Mouse (Mus musculus): ENCODE measurements at regions not wholly inside any gene's neighbourhood (a gene's known extent, or its start where the extent isn't known, plus 50 kb on each side); places are given as distances from the start of the nearest gene placed in this dataset.

DNA sequence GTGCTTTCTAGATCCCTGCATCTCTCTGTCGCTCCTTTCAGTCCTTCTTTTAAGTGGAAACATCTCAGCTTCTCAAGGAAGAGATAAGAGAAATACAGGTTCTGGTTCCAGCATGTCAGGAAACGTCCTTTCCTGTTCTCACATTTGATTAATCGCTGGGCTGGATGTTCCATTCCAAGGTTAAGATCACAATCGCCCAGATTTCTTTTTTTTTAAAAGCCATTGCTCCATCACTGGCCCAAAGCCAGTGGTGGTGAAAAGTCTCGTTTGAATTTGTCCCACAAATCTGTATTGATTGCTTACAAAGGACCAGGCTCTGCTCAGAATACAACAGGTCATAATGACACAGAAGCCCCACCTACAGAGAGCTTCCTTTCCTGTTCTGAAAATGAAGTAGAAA is 281.2 kb upstream of the Tank start:
- no peak for DNase-seq (ENCODE audit: low spot score)
- no peak for ATAC-seq (ENCODE audit: low read depth)
- peaks cover 7% of the 10 kb centered on the region; the same call in 1 of the 2 replicates for H3K4me1 ChIP-seq (ENCODE audit: control insufficient read depth, insufficient read depth, low read length)
- no peaks in the 10 kb centered on the region for H3K9me3 ChIP-seq (ENCODE audit: control insufficient read depth, low read length)
- H3K27me3 ChIP-seq (replicated peaks; ENCODE audit: control insufficient read depth, insufficient read depth, low read length): no peaks in the 10 kb centered on the region
- H3K4me2 ChIP-seq (ENCODE audit: low read depth, low read length): no peak overlapping the region
- no peak overlapping the region for H3K4me3 ChIP-seq (ENCODE audit: low read depth, low read length)
- no peak overlapping the region for H3K27ac ChIP-seq (replicated peaks; ENCODE audit: low read depth, low read length)
- WGBS: 58% methylated on average over 5 of the region's 5 CpGs
- no peaks in the 10 kb centered on the region for H3K36me3 ChIP-seq (ENCODE audit: control insufficient read depth, insufficient read depth, low read length)
- H3K9ac ChIP-seq (ENCODE audit: low read depth, low read length): no peak overlapping the region

DNA sequence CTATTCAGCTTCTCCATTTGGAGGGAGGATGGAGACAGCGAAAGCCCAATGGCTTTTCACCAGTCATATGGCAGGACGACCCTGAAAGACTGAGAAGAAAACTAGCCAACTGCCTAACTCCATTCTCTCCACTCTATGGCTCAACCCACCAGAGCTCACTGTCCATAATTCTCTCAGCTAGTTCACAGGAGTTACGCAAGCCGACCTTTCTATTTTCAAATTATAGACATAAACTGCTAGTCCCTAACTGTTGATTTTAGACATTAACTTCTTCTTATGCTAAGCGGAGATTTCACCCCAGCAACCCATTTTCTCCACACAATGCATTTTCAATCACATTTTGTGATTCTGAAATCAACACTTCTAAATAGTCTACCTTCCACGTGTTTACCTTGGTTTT is 281.8 kb upstream of the Tank start:
- no peak for DNase-seq (ENCODE audit: low spot score)
- H3K27ac ChIP-seq (replicated peaks; ENCODE audit: low read depth, low read length): no peak overlapping the region
- WGBS: 84% methylated on average over 6 of the region's 6 CpGs

DNA sequence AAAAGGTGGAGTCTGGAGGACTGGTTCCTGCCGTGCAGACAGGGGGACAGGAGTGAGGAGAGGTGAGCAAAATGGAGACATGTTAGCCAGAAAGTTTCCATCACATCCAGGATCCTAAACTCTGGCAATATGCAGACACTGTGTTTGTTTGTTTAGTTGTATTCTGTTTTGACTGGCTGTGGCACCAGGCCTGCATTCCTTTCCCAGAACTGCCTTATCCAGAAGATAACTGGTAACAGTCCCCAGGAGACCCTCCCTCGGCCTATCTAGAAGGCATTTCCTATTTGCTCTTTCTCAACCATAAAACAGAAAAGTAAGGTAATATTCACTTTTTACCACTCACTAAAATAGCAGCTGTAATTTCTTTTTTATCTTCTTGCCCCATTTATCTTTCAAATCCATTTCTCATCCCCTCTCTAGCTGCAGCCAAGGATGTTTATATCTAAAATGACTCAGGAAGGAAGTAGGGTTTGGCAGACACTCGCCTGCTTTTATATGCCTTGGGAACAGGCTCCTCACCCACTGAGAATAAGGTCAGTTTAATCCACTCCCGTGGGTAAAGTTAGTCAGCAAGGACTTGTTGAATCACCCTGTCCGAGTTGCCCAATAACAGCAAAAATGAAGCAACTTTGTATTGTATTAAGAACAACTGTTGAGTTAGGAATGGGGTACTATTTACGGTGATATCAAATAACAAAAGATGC is 283.0 kb upstream of the Tank start:
- Histone ChIP-seq H3K27ac (replicated peaks; ENCODE audit: low read depth, low read length) (no peak overlapping the region), H3K27me3 (replicated peaks; ENCODE audit: control insufficient read depth, insufficient read depth, low read length) (no peaks in the 10 kb centered on the region), H3K9ac (ENCODE audit: low read depth, low read length) (no peak overlapping the region), H3K36me3 (ENCODE audit: control insufficient read depth, insufficient read depth, low read length) (no peaks in the 10 kb centered on the region), H3K4me1 (ENCODE audit: control insufficient read depth, insufficient read depth, low read length) (peaks cover 7% of the 10 kb centered on the region; the same call in 1 of the 2 replicates), H3K4me2 (ENCODE audit: low read depth, low read length) (no peak overlapping the region), H3K9me3 (ENCODE audit: control insufficient read depth, low read length) (no peaks in the 10 kb centered on the region), H3K4me3 (ENCODE audit: low read depth, low read length) (no peak overlapping the region)
- WGBS: 37% methylated on average over 6 of the region's 6 CpGs
- DNase-seq (ENCODE audit: low spot score) (peak; percentile 28), ATAC-seq (ENCODE audit: low read depth) (no peak)

More for the DNA sequence above, 281.8 kb upstream of the Tank start:
- H3K9ac ChIP-seq (ENCODE audit: low read depth, low read length): no peak overlapping the region
- H3K4me3 ChIP-seq (ENCODE audit: low read depth, low read length): no peak overlapping the region
- no peaks in the 10 kb centered on the region for H3K9me3 ChIP-seq (ENCODE audit: control insufficient read depth, low read length)
- no peak for ATAC-seq (ENCODE audit: low read depth)
- no peak overlapping the region for H3K4me2 ChIP-seq (ENCODE audit: low read depth, low read length)
- no peaks in the 10 kb centered on the region for H3K36me3 ChIP-seq (ENCODE audit: control insufficient read depth, insufficient read depth, low read length)
- peaks cover 7% of the 10 kb centered on the region; the same call in 1 of the 2 replicates for H3K4me1 ChIP-seq (ENCODE audit: control insufficient read depth, insufficient read depth, low read length)
- H3K27me3 ChIP-seq (replicated peaks; ENCODE audit: control insufficient read depth, insufficient read depth, low read length): no peaks in the 10 kb centered on the region

DNA sequence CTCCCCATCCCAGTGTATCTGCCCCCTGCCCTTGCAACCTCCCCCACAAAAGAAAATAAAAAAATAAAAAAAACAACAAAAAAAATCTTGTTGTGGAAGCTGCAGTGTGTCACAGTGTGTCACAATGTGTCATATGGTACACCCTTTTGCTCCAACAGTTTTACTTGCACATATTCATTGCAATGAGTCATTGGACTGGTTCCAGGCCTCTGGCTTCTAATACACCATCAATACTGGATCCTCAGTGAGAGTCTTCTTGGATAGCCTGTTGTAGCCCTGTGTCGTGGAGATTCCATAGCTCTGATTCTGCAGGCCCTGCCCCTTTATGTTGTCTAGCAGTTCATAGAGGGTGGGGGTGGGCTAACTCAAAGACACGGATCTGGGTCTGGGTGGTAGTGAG is 290.1 kb upstream of the Tank start:
- H3K4me3 ChIP-seq (ENCODE audit: low read depth, low read length): no peak overlapping the region
- H3K9ac ChIP-seq (ENCODE audit: low read depth, low read length): no peak overlapping the region
- H3K4me1 ChIP-seq (ENCODE audit: control insufficient read depth, insufficient read depth, low read length): peaks cover 8% of the 10 kb centered on the region
- H3K27me3 ChIP-seq (replicated peaks; ENCODE audit: control insufficient read depth, insufficient read depth, low read length): no peaks in the 10 kb centered on the region
- no peak for ATAC-seq (ENCODE audit: low read depth)
- H3K36me3 ChIP-seq (ENCODE audit: control insufficient read depth, insufficient read depth, low read length): no peaks in the 10 kb centered on the region
- DNase-seq (ENCODE audit: low spot score): no peak
- H3K27ac ChIP-seq (replicated peaks; ENCODE audit: low read depth, low read length): no peak overlapping the region
- 79% methylated on average over 2 of the region's 2 CpGs for WGBS
- no peak overlapping the region for H3K4me2 ChIP-seq (ENCODE audit: low read depth, low read length)
- no peaks in the 10 kb centered on the region for H3K9me3 ChIP-seq (ENCODE audit: control insufficient read depth, low read length)

DNA sequence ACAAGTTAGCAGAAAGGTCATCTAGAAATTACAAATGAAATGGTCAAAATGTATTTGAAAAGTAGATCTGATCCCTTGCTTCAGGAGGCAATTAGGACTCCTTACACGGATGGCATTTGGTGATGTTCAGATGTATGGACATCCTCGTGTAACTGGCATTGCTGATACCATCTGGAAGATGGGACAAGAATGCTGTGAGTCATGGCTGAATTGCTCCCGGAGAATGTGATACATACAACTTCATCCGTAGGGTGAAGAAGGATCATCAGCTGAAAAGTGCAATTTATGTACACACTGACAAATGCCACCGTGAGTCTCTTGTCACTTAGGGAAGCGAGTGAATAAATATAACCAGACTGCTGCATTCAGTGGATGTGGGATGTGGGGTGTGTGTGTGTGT is 293.7 kb upstream of the Tank start:
- Histone ChIP-seq H3K9me3 (ENCODE audit: control insufficient read depth, low read length) (no peaks in the 10 kb centered on the region), H3K27ac (replicated peaks; ENCODE audit: low read depth, low read length) (no peak overlapping the region), H3K4me1 (ENCODE audit: control insufficient read depth, insufficient read depth, low read length) (peaks cover 8% of the 10 kb centered on the region), H3K4me2 (ENCODE audit: low read depth, low read length) (no peak overlapping the region), H3K36me3 (ENCODE audit: control insufficient read depth, insufficient read depth, low read length) (no peaks in the 10 kb centered on the region), H3K9ac (ENCODE audit: low read depth, low read length) (no peak overlapping the region), H3K4me3 (ENCODE audit: low read depth, low read length) (no peak overlapping the region), H3K27me3 (replicated peaks; ENCODE audit: control insufficient read depth, insufficient read depth, low read length) (no peaks in the 10 kb centered on the region)
- DNase-seq (ENCODE audit: low spot score): no peak
- ATAC-seq (ENCODE audit: low read depth): no peak
- 68% methylated on average over 6 of the region's 6 CpGs for WGBS

DNA sequence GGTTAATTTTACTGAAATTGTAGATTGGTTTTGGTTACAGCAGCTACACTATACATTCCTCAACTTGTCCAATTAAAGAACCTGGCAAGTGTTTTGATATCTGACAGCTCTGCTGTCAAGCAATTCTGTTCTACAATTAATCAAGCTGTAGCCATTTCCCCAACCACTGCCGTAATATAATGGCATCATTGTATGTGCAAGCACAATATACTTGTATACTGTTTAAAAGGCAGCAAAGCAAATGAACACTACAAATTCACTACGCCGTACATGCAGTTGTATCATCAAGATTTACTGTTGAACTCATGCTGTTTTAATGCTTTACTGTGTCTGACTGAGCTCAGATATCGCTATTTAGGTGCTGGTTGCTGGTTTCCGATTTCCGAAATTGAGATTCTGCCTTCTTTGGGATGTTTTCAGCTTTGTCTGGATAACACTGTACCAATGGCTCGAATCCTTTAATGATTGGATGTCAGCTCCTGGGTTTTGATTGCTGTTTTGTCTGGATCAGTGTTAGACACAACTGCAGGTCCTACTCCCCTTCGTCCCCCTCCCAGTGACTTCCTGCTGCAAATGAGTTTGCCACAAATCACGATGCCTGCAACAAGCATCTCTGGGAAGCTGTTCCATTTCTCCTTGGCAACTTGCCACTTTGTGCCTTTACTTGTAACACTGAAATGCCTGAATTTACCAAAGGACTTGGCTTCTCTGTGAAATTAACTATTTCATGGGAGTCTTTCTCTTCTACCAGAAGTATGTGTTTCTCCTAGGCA is 294.4 kb upstream of the Tank start:
- DNase-seq (ENCODE audit: low spot score): peak; percentile 77
- H3K9ac ChIP-seq (ENCODE audit: low read depth, low read length): no peak overlapping the region
- no peak overlapping the region for H3K4me3 ChIP-seq (ENCODE audit: low read depth, low read length)
- ATAC-seq (ENCODE audit: low read depth): no peak
- no peak overlapping the region; the same call in 1 of the 2 replicates for H3K27ac ChIP-seq (replicated peaks; ENCODE audit: low read depth, low read length)
- H3K36me3 ChIP-seq (ENCODE audit: control insufficient read depth, insufficient read depth, low read length): no peaks in the 10 kb centered on the region
- H3K4me2 ChIP-seq (ENCODE audit: low read depth, low read length): peak overlapping the region; percentile 25; the same call in 1 of the 2 replicates
- WGBS: 47% methylated on average over 9 of the region's 9 CpGs
- H3K4me1 ChIP-seq (ENCODE audit: control insufficient read depth, insufficient read depth, low read length): peaks cover 8% of the 10 kb centered on the region
- no peaks in the 10 kb centered on the region for H3K9me3 ChIP-seq (ENCODE audit: control insufficient read depth, low read length)
- H3K27me3 ChIP-seq (replicated peaks; ENCODE audit: control insufficient read depth, insufficient read depth, low read length): no peaks in the 10 kb centered on the region

DNA sequence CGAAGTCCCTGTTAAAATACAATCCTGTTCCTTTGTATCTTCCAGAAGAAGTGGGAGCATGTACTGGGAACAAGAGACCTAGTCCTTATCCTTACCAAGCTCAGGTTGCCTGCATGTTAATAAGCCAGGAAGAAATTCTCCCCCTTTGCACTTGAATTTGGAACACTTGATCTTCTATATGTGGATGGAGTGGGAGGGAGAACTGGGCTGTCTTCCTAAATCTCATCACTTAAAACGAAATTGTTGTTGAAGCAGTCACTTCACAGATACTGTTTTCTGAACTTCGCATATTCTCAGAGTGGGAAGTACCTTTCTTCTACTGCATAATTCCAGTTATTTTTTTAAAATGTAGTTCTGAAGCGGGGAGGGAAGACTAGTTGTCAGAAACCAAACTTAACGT is 305.7 kb upstream of the Tank start:
- H3K4me2 ChIP-seq (ENCODE audit: low read depth, low read length): no peak overlapping the region
- 83% methylated on average over 5 of the region's 5 CpGs for WGBS
- no peaks in the 10 kb centered on the region for H3K27me3 ChIP-seq (replicated peaks; ENCODE audit: control insufficient read depth, insufficient read depth, low read length)
- ATAC-seq (ENCODE audit: low read depth): no peak
- no peaks in the 10 kb centered on the region for H3K4me1 ChIP-seq (ENCODE audit: control insufficient read depth, insufficient read depth, low read length)
- no peak for DNase-seq (ENCODE audit: low spot score)
- no peak overlapping the region for H3K9ac ChIP-seq (ENCODE audit: low read depth, low read length)
- H3K4me3 ChIP-seq (ENCODE audit: low read depth, low read length): no peak overlapping the region
- no peaks in the 10 kb centered on the region for H3K9me3 ChIP-seq (ENCODE audit: control insufficient read depth, low read length)
- no peaks in the 10 kb centered on the region for H3K36me3 ChIP-seq (ENCODE audit: control insufficient read depth, insufficient read depth, low read length)
- no peak overlapping the region for H3K27ac ChIP-seq (replicated peaks; ENCODE audit: low read depth, low read length)

DNA sequence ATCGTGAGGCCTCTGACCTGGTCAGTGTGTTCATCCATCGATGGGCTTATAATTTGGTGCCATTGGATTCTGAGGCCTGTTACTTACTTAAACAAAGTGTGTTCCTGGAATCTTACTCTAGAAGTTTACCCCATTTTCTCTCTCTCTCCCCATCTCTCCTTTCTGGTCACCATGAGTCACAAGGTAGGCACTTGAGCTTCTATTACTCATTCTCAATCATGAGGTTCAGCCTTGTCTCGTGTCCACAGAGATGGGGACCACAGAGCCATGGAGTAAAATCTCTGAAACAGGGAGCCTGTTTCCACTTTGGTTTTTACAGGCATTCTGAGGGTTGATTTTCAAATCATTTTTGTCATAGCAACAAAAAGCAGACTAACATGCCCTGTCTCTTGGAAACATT is 304.7 kb upstream of the Rbms1 start:
- H3K4me2 ChIP-seq (ENCODE audit: low read depth, low read length): no peak overlapping the region
- H3K9ac ChIP-seq (ENCODE audit: low read depth, low read length): no peak overlapping the region
- no peaks in the 10 kb centered on the region for H3K27me3 ChIP-seq (replicated peaks; ENCODE audit: control insufficient read depth, insufficient read depth, low read length)
- 86% methylated on average over 3 of the region's 3 CpGs for WGBS
- no peaks in the 10 kb centered on the region for H3K9me3 ChIP-seq (ENCODE audit: control insufficient read depth, low read length)
- no peaks in the 10 kb centered on the region for H3K36me3 ChIP-seq (ENCODE audit: control insufficient read depth, insufficient read depth, low read length)
- no peaks in the 10 kb centered on the region for H3K4me1 ChIP-seq (ENCODE audit: control insufficient read depth, insufficient read depth, low read length)
- ATAC-seq (ENCODE audit: low read depth) (no peak), DNase-seq (ENCODE audit: low spot score) (no peak)
- H3K27ac ChIP-seq (replicated peaks; ENCODE audit: low read depth, low read length): no peak overlapping the region
- H3K4me3 ChIP-seq (ENCODE audit: low read depth, low read length): no peak overlapping the region

Measured in embryonic facial prominence, embryonic 14.5 days (tissue).